Mouse (Mus musculus): ENCODE measurements around the gene Zcchc4. TPM values are rescaled to one million over a fixed set of nuclear protein-coding genes. Genes with fewer than 3 reads are reported as not detected.

Gene Zcchc4
- polyA plus RNA-seq, 1 experiment from 2014 or later: 11.3 TPM

DNA sequence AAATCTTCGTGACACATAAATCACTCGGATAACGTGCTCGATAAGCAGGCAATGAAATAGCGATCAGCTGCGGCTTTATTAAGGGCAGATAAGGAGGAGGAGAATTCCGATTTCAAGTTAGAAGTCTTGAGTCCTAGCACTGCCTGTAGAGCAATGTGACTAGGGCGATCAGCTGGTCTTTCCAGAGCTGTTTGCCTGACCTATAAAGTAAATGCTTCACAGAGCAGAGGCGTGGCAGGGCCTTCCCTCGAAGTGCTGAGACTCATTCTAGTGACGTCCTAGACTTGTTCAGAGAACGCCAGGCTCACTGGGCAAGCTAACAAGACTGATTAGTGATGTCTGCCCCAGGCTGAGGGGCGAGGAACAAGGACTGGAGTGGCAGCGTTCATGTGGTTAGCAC lies 35.8 kb downstream of the Zcchc4 start:
- no peak for ATAC-seq
- H3K27me3 ChIP-seq (ENCODE audit: control insufficient read depth, insufficient read depth, low read depth, low read length): no peaks in the 10 kb centered on the region
- H3K9me3 ChIP-seq (replicated peaks; ENCODE audit: control insufficient read depth, low read length, poor library complexity, severe bottlenecking): no peaks in the 10 kb centered on the region
- no peaks in the 10 kb centered on the region for H3K4me1 ChIP-seq (ENCODE audit: control insufficient read depth, insufficient read depth, low read length)
- WGBS: 93% methylated on average over 14 of the region's 14 CpGs
- peaks cover 4% of the 10 kb centered on the region for H3K36me3 ChIP-seq (ENCODE audit: control insufficient read depth, insufficient read depth, low read length)
- H3K4me2 ChIP-seq (ENCODE audit: low read length): no peak overlapping the region
- no peak overlapping the region for H3K9ac ChIP-seq (ENCODE audit: low read depth, low read length)
- no peak overlapping the region for H3K27ac ChIP-seq (ENCODE audit: low read length)
- H3K4me3 ChIP-seq (ENCODE audit: low read depth, low read length): no peak overlapping the region

DNA sequence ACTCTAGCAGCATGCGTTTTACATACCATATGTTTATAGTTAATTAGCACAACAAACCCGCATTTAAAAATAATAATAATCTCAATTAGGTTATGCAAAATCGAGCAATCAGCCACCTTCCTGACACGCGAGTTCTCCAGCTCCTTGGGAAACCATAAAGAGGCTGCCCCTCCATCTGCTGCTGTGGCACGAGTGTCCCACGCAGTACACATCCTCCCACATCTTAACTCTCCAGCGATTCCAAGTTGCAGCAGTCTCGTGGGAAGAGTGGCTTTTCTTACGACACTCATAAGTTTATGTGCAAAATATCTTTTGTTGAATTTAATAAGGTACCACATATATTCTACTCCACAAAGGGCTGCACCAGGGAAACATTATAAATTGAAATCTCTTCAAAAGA lies 37.2 kb downstream of the Zcchc4 start:
- H3K27me3 ChIP-seq (ENCODE audit: control insufficient read depth, insufficient read depth, low read depth, low read length): no peaks in the 10 kb centered on the region

DNA sequence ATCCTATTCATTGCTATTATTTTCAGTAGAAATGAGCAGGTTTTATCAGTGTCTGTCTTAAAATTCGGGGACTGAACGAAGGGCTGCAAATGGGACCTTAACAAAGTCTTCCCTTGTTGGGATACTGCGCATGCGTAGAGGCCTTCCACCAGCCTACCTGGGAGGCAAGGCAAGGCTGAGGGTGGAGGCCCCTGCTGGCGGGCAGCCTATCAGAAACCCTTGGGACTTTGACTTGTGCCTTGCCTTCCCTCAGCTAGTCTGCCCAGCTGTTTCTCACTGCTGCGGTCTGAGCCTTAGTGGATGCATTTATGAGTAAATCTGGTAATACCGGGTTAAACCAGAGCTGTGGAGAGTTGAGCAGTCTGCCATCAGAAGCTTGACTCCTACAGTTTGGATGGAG lies 38.1 kb downstream of the Zcchc4 start:
- Histone ChIP-seq H3K4me3 (ENCODE audit: low read depth, low read length) (no peak overlapping the region), H3K27me3 (ENCODE audit: control insufficient read depth, insufficient read depth, low read depth, low read length) (no peaks in the 10 kb centered on the region), H3K4me1 (ENCODE audit: control insufficient read depth, insufficient read depth, low read length) (no peaks in the 10 kb centered on the region), H3K9me3 (replicated peaks; ENCODE audit: control insufficient read depth, low read length, poor library complexity, severe bottlenecking) (no peaks in the 10 kb centered on the region), H3K27ac (ENCODE audit: low read length) (no peak overlapping the region), H3K36me3 (ENCODE audit: control insufficient read depth, insufficient read depth, low read length) (peaks cover 2% of the 10 kb centered on the region), H3K9ac (ENCODE audit: low read depth, low read length) (no peak overlapping the region), H3K4me2 (ENCODE audit: low read length) (no peak overlapping the region)
- ATAC-seq: no peak
- 95% methylated on average over 7 of the region's 7 CpGs for WGBS

More for the DNA sequence above, 37.2 kb downstream of the Zcchc4 start:
- Histone ChIP-seq H3K4me2 (ENCODE audit: low read length) (no peak overlapping the region), H3K27ac (ENCODE audit: low read length) (no peak overlapping the region), H3K9ac (ENCODE audit: low read depth, low read length) (no peak overlapping the region), H3K9me3 (replicated peaks; ENCODE audit: control insufficient read depth, low read length, poor library complexity, severe bottlenecking) (no peaks in the 10 kb centered on the region), H3K36me3 (ENCODE audit: control insufficient read depth, insufficient read depth, low read length) (peaks cover 2% of the 10 kb centered on the region), H3K4me1 (ENCODE audit: control insufficient read depth, insufficient read depth, low read length) (no peaks in the 10 kb centered on the region), H3K4me3 (ENCODE audit: low read depth, low read length) (no peak overlapping the region)
- WGBS: 94% methylated on average over 10 of the region's 10 CpGs
- ATAC-seq: no peak

DNA sequence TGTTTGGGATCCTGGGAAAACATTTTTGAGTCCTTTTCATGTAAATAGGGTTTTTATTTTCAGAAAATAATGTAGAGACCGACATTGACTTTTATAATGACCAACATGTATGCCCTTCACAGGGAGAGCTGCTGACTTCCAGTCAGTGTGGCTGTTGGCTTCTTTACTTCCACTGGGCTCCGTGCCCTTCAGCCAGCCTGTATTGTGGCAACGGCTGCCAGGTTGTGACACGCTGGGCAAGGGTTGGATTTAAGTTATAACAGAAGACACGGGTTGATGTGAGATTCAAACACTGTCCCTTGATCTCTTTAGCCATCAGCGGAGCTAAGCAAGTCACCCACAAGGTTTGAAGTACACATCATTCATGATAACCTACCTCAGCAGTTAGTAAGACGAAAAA lies 43.5 kb downstream of the Zcchc4 start:
- Histone ChIP-seq H3K4me3 (ENCODE audit: low read depth, low read length) (no peak overlapping the region), H3K4me2 (ENCODE audit: low read length) (no peak overlapping the region), H3K27ac (ENCODE audit: low read length) (no peak overlapping the region), H3K9me3 (replicated peaks; ENCODE audit: control insufficient read depth, low read length, poor library complexity, severe bottlenecking) (no peaks in the 10 kb centered on the region), H3K9ac (ENCODE audit: low read depth, low read length) (no peak overlapping the region), H3K4me1 (ENCODE audit: control insufficient read depth, insufficient read depth, low read length) (no peaks in the 10 kb centered on the region), H3K27me3 (ENCODE audit: control insufficient read depth, insufficient read depth, low read depth, low read length) (no peaks in the 10 kb centered on the region), H3K36me3 (ENCODE audit: control insufficient read depth, insufficient read depth, low read length) (no peaks in the 10 kb centered on the region; the same call in none of the 2 replicates)
- ATAC-seq: no peak
- WGBS: 96% methylated on average over 7 of the region's 7 CpGs

DNA sequence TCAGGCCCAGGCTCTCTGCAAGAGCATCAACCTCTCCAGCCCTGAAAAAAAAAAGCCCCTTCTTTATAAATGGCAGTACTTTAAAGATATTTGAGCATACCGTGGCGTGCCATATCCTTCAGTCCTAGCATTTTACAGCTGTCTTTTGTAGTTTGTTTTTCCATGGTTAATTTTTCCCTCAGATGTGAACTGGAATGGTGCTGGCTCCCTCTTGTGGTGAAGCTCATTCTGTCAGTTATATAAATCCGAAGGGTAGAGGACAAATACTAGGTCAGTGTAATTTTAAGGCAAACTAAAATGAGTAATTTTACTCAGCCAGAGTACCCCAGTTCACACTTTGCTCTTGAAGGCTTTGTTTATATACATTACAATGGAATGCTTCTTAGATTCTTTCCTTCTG lies 46.5 kb downstream of the Zcchc4 start:
- WGBS: 49% methylated on average over 3 of the region's 3 CpGs
- Histone ChIP-seq H3K9me3 (replicated peaks; ENCODE audit: control insufficient read depth, low read length, poor library complexity, severe bottlenecking) (no peaks in the 10 kb centered on the region), H3K36me3 (ENCODE audit: control insufficient read depth, insufficient read depth, low read length) (no peaks in the 10 kb centered on the region), H3K27ac (ENCODE audit: low read length) (no peak overlapping the region), H3K4me3 (ENCODE audit: low read depth, low read length) (no peak overlapping the region), H3K4me2 (ENCODE audit: low read length) (no peak overlapping the region), H3K4me1 (ENCODE audit: control insufficient read depth, insufficient read depth, low read length) (no peaks in the 10 kb centered on the region), H3K9ac (ENCODE audit: low read depth, low read length) (no peak overlapping the region), H3K27me3 (ENCODE audit: control insufficient read depth, insufficient read depth, low read depth, low read length) (no peaks in the 10 kb centered on the region)
- ATAC-seq: no peak

DNA sequence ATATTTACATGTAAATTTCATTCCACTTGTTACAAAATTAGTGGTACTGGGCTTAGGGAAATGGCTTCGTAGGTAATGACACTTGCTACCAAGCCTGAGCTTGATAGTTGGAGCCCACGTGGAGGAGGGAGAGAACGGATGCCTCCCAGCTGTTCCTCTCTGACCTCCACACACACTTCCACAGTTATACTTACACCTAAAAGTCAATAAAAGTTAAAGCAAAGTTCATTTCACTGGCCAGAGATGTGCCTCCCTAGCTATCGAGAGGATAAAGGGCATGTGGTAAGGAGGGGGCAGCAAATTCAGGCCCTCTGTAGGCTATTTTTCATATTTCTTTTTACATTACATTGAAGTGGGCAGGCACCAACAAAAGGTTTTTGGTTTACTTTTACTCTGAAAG lies 52.7 kb downstream of the Zcchc4 start:
- WGBS: 87% methylated on average over 4 of the region's 4 CpGs
- H3K4me1 ChIP-seq (ENCODE audit: control insufficient read depth, insufficient read depth, low read length): no peaks in the 10 kb centered on the region
- no peaks in the 10 kb centered on the region for H3K27me3 ChIP-seq (ENCODE audit: control insufficient read depth, insufficient read depth, low read depth, low read length)
- H3K9ac ChIP-seq (ENCODE audit: low read depth, low read length): no peak overlapping the region
- no peak overlapping the region for H3K4me3 ChIP-seq (ENCODE audit: low read depth, low read length)
- ATAC-seq: no peak
- H3K27ac ChIP-seq (ENCODE audit: low read length): no peak overlapping the region
- H3K4me2 ChIP-seq (ENCODE audit: low read length): no peak overlapping the region
- H3K9me3 ChIP-seq (replicated peaks; ENCODE audit: control insufficient read depth, low read length, poor library complexity, severe bottlenecking): no peaks in the 10 kb centered on the region
- no peaks in the 10 kb centered on the region for H3K36me3 ChIP-seq (ENCODE audit: control insufficient read depth, insufficient read depth, low read length)

DNA sequence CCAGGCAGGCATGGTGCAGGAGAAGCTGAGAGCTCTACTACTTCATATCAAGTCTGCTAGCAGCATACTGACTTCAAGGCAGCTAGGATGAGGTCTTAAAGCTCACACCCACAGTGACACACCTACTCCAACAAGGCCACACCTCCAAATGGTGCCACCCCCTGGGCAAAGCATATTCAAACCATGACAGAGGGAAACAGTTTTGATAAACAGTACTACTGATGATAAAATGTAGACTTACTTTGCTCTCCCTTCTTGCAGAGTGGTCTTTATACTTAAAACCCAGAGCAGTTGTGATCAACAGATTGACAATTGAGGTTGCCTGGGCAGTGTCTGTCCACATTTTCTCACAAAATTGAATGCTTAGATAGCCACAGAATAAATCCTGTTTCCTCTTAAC lies 57.8 kb downstream of the Zcchc4 start:
- Histone ChIP-seq H3K36me3 (ENCODE audit: control insufficient read depth, insufficient read depth, low read length) (no peaks in the 10 kb centered on the region; the same call in 1 of the 2 replicates), H3K4me2 (ENCODE audit: low read length) (peak overlapping the region; percentile 81), H3K9ac (ENCODE audit: low read depth, low read length) (peak overlapping the region; percentile 75), H3K4me1 (ENCODE audit: control insufficient read depth, insufficient read depth, low read length) (peaks cover 20% of the 10 kb centered on the region), H3K9me3 (replicated peaks; ENCODE audit: control insufficient read depth, low read length, poor library complexity, severe bottlenecking) (no peaks in the 10 kb centered on the region), H3K27me3 (ENCODE audit: control insufficient read depth, insufficient read depth, low read depth, low read length) (no peaks in the 10 kb centered on the region), H3K4me3 (ENCODE audit: low read depth, low read length) (peak overlapping the region; percentile 66), H3K27ac (ENCODE audit: low read length) (peak overlapping the region; percentile 84)
- peak; percentile 2; the same call in 1 of the 2 replicates for ATAC-seq

DNA sequence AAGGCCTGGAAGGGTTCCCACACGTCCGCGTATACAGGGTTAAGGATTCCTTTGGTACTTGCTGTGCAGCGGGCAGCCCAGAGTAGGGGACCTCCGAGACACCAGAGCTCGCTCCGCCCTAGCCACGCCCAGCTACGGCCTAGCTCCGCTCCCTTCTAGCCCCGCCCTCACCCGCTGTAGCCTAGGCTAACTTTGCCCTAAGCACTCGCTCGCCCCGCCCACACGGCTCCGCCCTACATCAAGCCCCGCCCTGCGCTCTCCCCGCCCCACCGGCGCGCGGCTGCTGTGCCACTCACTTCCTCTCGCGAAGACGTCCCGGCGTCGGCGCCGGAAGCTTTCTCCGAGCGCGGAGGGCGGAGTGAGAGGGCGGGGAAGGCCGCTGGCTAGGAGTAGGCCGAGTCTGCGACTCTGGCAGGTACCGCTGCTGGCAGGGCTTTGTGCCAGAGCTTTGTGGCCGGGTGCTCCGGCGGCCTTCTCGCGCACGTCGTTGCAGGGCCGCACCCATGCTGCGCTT lies 58.6 kb downstream of the Zcchc4 start, which contains the start of gene Anapc4:
Gene Anapc4 (plus strand): TSS at position 252 of the 514 bp plus-strand sequence.
- no peaks in the 10 kb centered on the region for H3K27me3 ChIP-seq (ENCODE audit: control insufficient read depth, insufficient read depth, low read depth, low read length)
- H3K27ac ChIP-seq (ENCODE audit: low read length): peak within 1 kb of the TSS; percentile 84
- ATAC-seq: peak; percentile 98
- no peaks in the 10 kb centered on the region; the same call in 1 of the 2 replicates for H3K36me3 ChIP-seq (ENCODE audit: control insufficient read depth, insufficient read depth, low read length)
- peak within 1 kb of the TSS; percentile 81 for H3K4me2 ChIP-seq (ENCODE audit: low read length)
- H3K9me3 ChIP-seq (replicated peaks; ENCODE audit: control insufficient read depth, low read length, poor library complexity, severe bottlenecking): no peaks in the 10 kb centered on the region
- WGBS: under 1% methylated on average over 50 of the region's 50 CpGs
- peaks cover 20% of the 10 kb centered on the region for H3K4me1 ChIP-seq (ENCODE audit: control insufficient read depth, insufficient read depth, low read length)
- H3K4me3 ChIP-seq (ENCODE audit: low read depth, low read length): peak within 1 kb of the TSS; percentile 66
- peak within 1 kb of the TSS; percentile 75 for H3K9ac ChIP-seq (ENCODE audit: low read depth, low read length)

DNA sequence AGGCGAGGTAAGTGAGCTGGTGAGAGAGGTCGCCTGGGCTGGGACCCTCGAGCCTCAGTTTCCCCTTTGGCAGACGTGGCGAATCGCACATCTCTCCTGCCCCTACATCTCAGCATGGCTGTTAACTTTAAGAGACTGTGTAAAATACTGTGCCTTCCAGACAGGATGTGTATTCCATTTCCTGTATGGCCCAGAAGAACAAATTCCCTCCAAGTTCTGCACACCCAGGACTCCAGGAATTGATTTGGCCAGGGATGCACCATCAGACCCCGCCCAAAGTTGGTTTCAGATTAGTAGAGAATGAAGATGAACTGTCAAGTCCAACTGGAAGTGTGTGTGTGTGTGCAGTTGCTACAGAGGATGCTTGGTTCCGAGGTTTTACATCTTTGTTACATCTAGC lies 59.2 kb downstream of the Zcchc4 start:
- H3K27ac ChIP-seq (ENCODE audit: low read length): peak overlapping the region; percentile 84
- H3K4me1 ChIP-seq (ENCODE audit: control insufficient read depth, insufficient read depth, low read length): peaks cover 20% of the 10 kb centered on the region
- peak overlapping the region; percentile 75 for H3K9ac ChIP-seq (ENCODE audit: low read depth, low read length)
- WGBS: 10% methylated on average over 8 of the region's 8 CpGs
- peak overlapping the region; percentile 81 for H3K4me2 ChIP-seq (ENCODE audit: low read length)
- ATAC-seq: no peak
- peak overlapping the region; percentile 66 for H3K4me3 ChIP-seq (ENCODE audit: low read depth, low read length)
- no peaks in the 10 kb centered on the region; the same call in 1 of the 2 replicates for H3K36me3 ChIP-seq (ENCODE audit: control insufficient read depth, insufficient read depth, low read length)
- no peaks in the 10 kb centered on the region for H3K27me3 ChIP-seq (ENCODE audit: control insufficient read depth, insufficient read depth, low read depth, low read length)
- no peaks in the 10 kb centered on the region for H3K9me3 ChIP-seq (replicated peaks; ENCODE audit: control insufficient read depth, low read length, poor library complexity, severe bottlenecking)

All from midbrain, embryonic 16.5 days (tissue).